Mouse (Mus musculus): ENCODE results near the gene Spata22.

DNA sequence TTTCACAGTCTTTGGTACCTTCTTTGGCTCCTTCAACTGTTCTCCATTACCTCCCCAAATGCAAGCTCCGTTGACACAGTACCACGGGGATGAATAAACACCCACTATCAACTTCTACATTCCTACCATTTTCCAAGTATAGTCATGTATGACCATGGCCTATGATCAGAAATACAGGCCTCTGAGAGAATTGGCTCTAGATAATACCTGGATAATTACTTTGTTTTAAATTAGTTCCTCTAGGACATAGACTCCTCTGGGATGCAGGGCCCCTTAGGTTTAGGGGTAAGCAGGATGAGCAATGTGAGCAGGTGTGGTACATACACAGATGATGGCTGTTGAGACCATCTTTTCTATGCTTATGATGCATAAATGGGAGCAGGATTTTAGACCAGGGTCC lies 41.4 kb downstream of the Spata22 start, which contains the start of gene Olfr376:
- TF ChIP-seq CTCF (IDR thresholded peaks at IDR 0.05; ENCODE audit: borderline replicate concordance, control insufficient read depth, extremely low read depth, insufficient read depth, low read length, poor library complexity) = no peak
- TF ChIP-seq POLR2A (IDR thresholded peaks at IDR 0.05; ENCODE audit: control insufficient read depth, extremely low read depth, insufficient read depth, low read length, poor library complexity) = no peak
